Mouse (Mus musculus) neutrophil, adult 5-6 weeks (primary cell): ENCODE results near the gene Rps15a. TPM values are rescaled to one million over a fixed set of nuclear protein-coding genes. Genes with fewer than 3 reads are reported as not detected.

Experiments
- total RNA-seq: library from RNA; stranded (forward); fragments of 200-1000 nt; gene quantifications from 2 replicates; pipeline ENCODE4 v1.2.3, GENCODE M21; 2017

Rps15a gene
- total RNA-seq, 1 experiment from 2014 or later, result 872 TPM

Other genes with a start within 250 kb of the Rps15a start
- gene Arl6ip1, start 13.5 kb upstream of the Rps15a start, total RNA-seq, result 158 and 168 TPM in 2 replicates
- gene Smg1, start 127.5 kb upstream of the Rps15a start, total RNA-seq, result 169 and 178 TPM in 2 replicates